Mouse (Mus musculus) stomach, postnatal 0 days (tissue): ENCODE results near the gene Fbxo5.

Source experiments
- CTCF ChIP-seq: IDR thresholded peaks from 2 replicates; pipeline ENCODE4 v1.5.1; 2016; ENCODE audit warnings: antibody characterized with exemption, low read depth, mild to moderate bottlenecking, moderate library complexity
- EP300 ChIP-seq: optimal IDR thresholded peaks from 2 replicates; pipeline ENCODE3; 2016; ENCODE audit warnings: antibody characterized with exemption

DNA sequence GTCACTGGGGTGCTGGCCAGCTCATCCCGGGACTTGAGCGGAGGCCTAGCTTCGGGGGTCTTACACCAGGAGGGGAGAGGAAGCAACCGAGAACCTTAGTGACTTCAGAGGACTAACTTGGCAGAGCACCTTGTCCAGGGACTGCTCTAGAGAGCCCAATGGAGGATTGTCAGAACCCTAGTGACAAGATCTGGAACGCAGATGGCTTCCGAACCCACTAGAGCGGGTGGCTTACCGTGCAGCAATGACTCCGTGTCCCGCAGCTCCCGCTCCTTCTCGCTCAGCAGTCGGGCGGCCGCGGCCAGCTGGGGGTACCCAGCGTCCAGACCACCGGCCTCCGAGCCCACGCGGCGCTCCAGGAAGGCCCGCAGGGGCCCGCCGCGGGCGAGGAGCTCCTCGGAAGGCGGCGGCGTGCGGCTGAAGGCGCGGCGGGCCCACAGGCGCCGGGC lies 17.9 kb upstream of the Fbxo5 start:
- TF ChIP-seq CTCF (no peak), EP300 (no peak)
